Mouse (Mus musculus) small intestine, adult 2 months (tissue): ENCODE measurements around the gene Arhgap28.

ENCODE experiments used
- CTCF ChIP-seq: fragments of 200-500 bp; IDR thresholded peaks from 2 replicates; pipeline ENCODE4 v1.5.1; 2012; ENCODE audit warnings: low read depth, mild to moderate bottlenecking, control low read depth, inconsistent platforms, low read length, moderate library complexity, mixed read lengths; ENCODE audit not compliant: insufficient replicate concordance, insufficient read length; ENCODE audit errors: extremely low read depth
- POLR2A ChIP-seq: fragments of 200-500 bp; IDR thresholded peaks from 2 replicates; pipeline ENCODE4 v1.6.1; 2012; ENCODE audit warnings: low read depth, mild to moderate bottlenecking, control low read depth, inconsistent platforms, low read length, moderate library complexity

GRCm38 (mm10) chr17:67948601-67949000, 55.3 kb downstream of the Arhgap28 start:
- TF ChIP-seq CTCF (no peak), POLR2A (no peak)
